Mouse (Mus musculus): ENCODE measurements around the gene Ttc37. TPM values are rescaled to one million over a fixed set of nuclear protein-coding genes. Genes with fewer than 3 reads are reported as not detected.
A peak's percentile ranks its signal among the peaks of the same experiment; 100 is the strongest.

Gene Ttc37
- polyA plus RNA-seq, 1 experiment from 2014 or later, result 16.0 TPM

DNA sequence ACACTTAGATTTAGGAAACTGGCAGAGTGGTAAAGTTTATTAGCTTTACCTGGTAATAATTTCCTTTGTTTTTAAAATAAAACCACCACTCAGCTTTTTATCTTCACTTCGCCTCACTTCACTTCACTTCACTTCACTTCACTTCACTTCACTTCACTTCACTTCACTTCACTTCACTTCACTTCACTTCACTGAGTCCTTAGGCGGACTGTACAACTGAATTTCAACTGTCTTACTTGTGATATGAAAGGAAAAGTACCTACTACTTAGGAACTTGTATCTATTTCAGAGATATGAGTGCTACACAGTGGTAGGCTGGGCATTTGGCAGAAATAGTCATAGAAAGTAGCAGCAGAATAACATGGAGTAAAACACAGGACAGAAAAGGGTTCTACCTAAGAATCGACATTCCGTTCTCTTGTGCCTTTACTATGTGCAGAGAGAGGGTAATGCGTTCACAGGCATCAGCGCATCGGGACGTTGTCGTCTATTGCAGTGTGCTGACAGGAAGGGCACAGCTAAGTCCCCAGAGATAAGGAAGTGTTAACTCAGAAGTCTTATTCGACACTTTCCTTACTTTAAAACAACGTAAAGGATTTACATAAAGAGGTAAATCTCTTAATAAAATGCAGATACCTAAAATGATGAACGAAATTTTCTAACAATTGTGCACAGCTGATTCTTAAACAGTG lies 42.7 kb downstream of the Ttc37 start:
- H3K4me1 ChIP-seq (ENCODE audit: control insufficient read depth, insufficient read depth, low read length), result no peaks in the 10 kb centered on the region
- H3K9ac ChIP-seq (ENCODE audit: low read length), result no peak overlapping the region
- H3K36me3 ChIP-seq (ENCODE audit: control insufficient read depth, insufficient read depth, low read length), result no peaks in the 10 kb centered on the region; the same call in 1 of the 2 replicates
- H3K4me3 ChIP-seq (replicated peaks; ENCODE audit: low read length), result no peak overlapping the region
- no peaks in the 10 kb centered on the region for H3K27me3 ChIP-seq (ENCODE audit: control insufficient read depth, insufficient read depth, low read length)
- 91% methylated on average over 12 of the region's 12 CpGs for WGBS
- no peaks in the 10 kb centered on the region for H3K9me3 ChIP-seq (replicated peaks; ENCODE audit: control insufficient read depth, low read length)
- H3K4me2 ChIP-seq (ENCODE audit: low read depth, low read length), result no peak overlapping the region
- no peak overlapping the region for H3K27ac ChIP-seq (ENCODE audit: low read length)
- ATAC-seq (ENCODE audit: insufficient read depth, low FRiP score), result no peak

DNA sequence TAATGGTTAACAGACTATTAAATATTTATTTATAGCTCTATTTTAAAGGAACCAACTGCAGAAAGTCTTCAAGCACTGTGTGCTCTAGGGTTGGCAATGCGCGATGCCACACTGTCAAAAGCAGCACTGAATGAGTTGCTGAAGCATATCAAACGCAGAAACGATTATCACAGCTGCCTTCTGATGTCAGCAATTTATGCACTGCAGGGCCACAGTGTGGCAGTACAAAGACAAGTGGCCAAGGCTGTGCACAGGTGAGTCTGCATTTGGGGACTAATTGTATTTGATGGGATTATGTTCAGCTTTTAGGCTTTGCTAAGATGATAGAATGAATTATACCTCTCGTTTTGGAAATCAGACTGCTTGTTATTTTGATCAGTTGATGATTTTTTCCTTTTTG lies 51.9 kb downstream of the Ttc37 start:
- no peak for ATAC-seq (ENCODE audit: insufficient read depth, low FRiP score)
- Histone ChIP-seq H3K9ac (ENCODE audit: low read length) (no peak overlapping the region), H3K4me3 (replicated peaks; ENCODE audit: low read length) (no peak overlapping the region), H3K27me3 (ENCODE audit: control insufficient read depth, insufficient read depth, low read length) (no peaks in the 10 kb centered on the region), H3K36me3 (ENCODE audit: control insufficient read depth, insufficient read depth, low read length) (0 out of 2 replicates have a peak, but pooled peaks cover 13% of the 10 kb centered on the region), H3K9me3 (replicated peaks; ENCODE audit: control insufficient read depth, low read length) (no peaks in the 10 kb centered on the region), H3K4me2 (ENCODE audit: low read depth, low read length) (no peak overlapping the region), H3K4me1 (ENCODE audit: control insufficient read depth, insufficient read depth, low read length) (no peaks in the 10 kb centered on the region), H3K27ac (ENCODE audit: low read length) (no peak overlapping the region)
- 84% methylated on average over 5 of the region's 5 CpGs for WGBS

DNA sequence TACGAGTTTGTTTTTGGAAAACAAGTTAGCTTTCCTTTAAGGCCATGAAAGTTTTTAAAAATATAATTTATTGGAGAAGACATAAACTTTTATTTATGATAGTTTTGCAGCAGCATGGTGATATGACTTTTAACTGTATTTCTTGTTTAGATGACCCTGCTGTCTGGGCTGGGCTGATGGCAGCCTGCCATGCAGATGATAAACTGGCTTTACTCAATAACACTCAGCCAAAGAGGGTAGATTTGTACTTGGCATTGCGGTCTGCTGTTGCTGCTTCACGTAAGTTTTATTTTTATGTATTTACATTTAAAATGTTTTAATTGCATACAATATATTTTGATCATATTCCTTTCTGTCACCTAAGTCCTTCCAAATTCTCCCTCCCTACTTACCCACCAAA lies 58.6 kb downstream of the Ttc37 start:
- H3K36me3 ChIP-seq (ENCODE audit: control insufficient read depth, insufficient read depth, low read length), result 0 out of 2 replicates have a peak, but pooled peaks cover 14% of the 10 kb centered on the region
- H3K9ac ChIP-seq (ENCODE audit: low read length), result no peak overlapping the region
- H3K9me3 ChIP-seq (replicated peaks; ENCODE audit: control insufficient read depth, low read length), result no peaks in the 10 kb centered on the region
- WGBS, result 72% methylated on average over 3 of the region's 3 CpGs
- no peak overlapping the region for H3K4me3 ChIP-seq (replicated peaks; ENCODE audit: low read length)
- no peaks in the 10 kb centered on the region for H3K27me3 ChIP-seq (ENCODE audit: control insufficient read depth, insufficient read depth, low read length)
- H3K4me1 ChIP-seq (ENCODE audit: control insufficient read depth, insufficient read depth, low read length), result no peaks in the 10 kb centered on the region
- no peak overlapping the region for H3K4me2 ChIP-seq (ENCODE audit: low read depth, low read length)
- ATAC-seq (ENCODE audit: insufficient read depth, low FRiP score), result no peak
- no peak overlapping the region for H3K27ac ChIP-seq (ENCODE audit: low read length)

DNA sequence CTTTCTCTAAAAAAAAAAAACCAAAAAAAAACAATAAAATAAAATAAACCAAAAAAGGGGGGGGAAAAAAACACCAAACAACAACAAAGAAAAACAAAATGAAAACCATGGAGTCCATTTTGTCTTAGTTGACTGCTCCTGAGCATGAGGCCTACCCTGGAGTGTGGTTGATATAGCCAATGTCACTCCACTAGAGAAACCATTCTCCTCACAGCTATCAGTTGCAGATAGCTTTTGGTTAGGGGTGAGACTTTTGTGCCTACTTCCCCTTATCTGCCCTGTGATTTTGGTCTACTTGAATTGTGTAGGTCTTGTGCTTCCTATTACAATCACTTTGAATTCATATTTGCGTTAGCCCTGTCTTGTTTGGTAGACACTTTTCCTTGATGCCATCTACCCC lies 59.0 kb downstream of the Ttc37 start:
- ATAC-seq (ENCODE audit: insufficient read depth, low FRiP score), result no peak
- Histone ChIP-seq H3K4me2 (ENCODE audit: low read depth, low read length) (no peak overlapping the region), H3K36me3 (ENCODE audit: control insufficient read depth, insufficient read depth, low read length) (0 out of 2 replicates have a peak, but pooled peaks cover 17% of the 10 kb centered on the region), H3K4me3 (replicated peaks; ENCODE audit: low read length) (no peak overlapping the region), H3K4me1 (ENCODE audit: control insufficient read depth, insufficient read depth, low read length) (no peaks in the 10 kb centered on the region), H3K27me3 (ENCODE audit: control insufficient read depth, insufficient read depth, low read length) (no peaks in the 10 kb centered on the region), H3K9me3 (replicated peaks; ENCODE audit: control insufficient read depth, low read length) (no peaks in the 10 kb centered on the region), H3K27ac (ENCODE audit: low read length) (no peak overlapping the region), H3K9ac (ENCODE audit: low read length) (no peak overlapping the region)
- 100% methylated on average over 1 of the region's 1 CpGs for whole genome bisulfite sequencing

DNA sequence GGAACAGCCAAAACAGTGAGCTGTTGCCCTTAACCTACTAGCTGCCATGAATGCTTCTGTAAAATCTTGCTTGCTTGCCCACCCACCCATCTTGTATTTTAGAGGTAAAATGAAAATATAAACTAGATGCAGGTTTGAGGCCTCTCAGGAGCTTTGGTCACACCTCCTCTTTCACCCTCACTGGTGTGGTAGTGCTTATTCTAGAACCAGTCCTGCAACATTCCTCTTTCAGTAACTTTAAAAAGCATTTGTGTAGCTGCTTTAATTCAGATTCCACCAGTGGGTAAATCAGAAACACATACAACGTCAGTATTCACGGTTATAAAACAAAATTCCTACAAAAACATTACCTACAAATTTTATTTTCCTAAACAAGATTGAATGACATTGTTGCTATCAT lies 62.1 kb downstream of the Ttc37 start:
- Histone ChIP-seq H3K36me3 (ENCODE audit: control insufficient read depth, insufficient read depth, low read length) (0 out of 2 replicates have a peak, but pooled peaks cover 24% of the 10 kb centered on the region), H3K4me3 (replicated peaks; ENCODE audit: low read length) (no peak overlapping the region), H3K9ac (ENCODE audit: low read length) (no peak overlapping the region), H3K4me2 (ENCODE audit: low read depth, low read length) (no peak overlapping the region), H3K4me1 (ENCODE audit: control insufficient read depth, insufficient read depth, low read length) (no peaks in the 10 kb centered on the region), H3K9me3 (replicated peaks; ENCODE audit: control insufficient read depth, low read length) (no peaks in the 10 kb centered on the region), H3K27me3 (ENCODE audit: control insufficient read depth, insufficient read depth, low read length) (no peaks in the 10 kb centered on the region), H3K27ac (ENCODE audit: low read length) (peak overlapping the region; percentile 73; the same call in 1 of the 2 replicates)
- 64% methylated on average over 2 of the region's 2 CpGs for WGBS
- ATAC-seq (ENCODE audit: insufficient read depth, low FRiP score), result no peak

DNA sequence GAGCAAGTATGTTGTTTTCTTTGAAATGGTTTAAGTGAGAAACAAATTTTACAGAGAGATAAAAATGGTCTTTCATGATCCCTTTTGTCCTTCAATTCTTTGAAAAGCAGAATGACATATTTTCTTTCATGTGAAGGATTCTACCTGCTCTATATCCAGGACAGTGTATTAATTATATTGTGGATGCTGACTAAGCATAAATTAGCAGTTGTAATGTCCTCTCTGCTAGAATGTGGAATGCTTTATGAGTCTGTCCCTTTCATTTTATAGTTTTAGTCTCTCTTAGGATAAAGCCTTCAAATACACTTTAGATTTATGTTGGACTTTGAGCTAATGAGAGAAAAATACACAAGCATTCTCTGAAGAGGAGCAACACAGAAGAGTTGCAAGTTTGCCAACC lies 75.8 kb downstream of the Ttc37 start:
- Histone ChIP-seq H3K9me3 (replicated peaks; ENCODE audit: control insufficient read depth, low read length) (peaks cover 10% of the 10 kb centered on the region; the same call in 1 of the 2 replicates), H3K4me2 (ENCODE audit: low read depth, low read length) (no peak overlapping the region), H3K27ac (ENCODE audit: low read length) (no peak overlapping the region), H3K36me3 (ENCODE audit: control insufficient read depth, insufficient read depth, low read length) (peaks cover 15% of the 10 kb centered on the region), H3K4me3 (replicated peaks; ENCODE audit: low read length) (no peak overlapping the region), H3K27me3 (ENCODE audit: control insufficient read depth, insufficient read depth, low read length) (no peaks in the 10 kb centered on the region), H3K4me1 (ENCODE audit: control insufficient read depth, insufficient read depth, low read length) (no peaks in the 10 kb centered on the region), H3K9ac (ENCODE audit: low read length) (no peak overlapping the region)
- no peak for ATAC-seq (ENCODE audit: insufficient read depth, low FRiP score)

DNA sequence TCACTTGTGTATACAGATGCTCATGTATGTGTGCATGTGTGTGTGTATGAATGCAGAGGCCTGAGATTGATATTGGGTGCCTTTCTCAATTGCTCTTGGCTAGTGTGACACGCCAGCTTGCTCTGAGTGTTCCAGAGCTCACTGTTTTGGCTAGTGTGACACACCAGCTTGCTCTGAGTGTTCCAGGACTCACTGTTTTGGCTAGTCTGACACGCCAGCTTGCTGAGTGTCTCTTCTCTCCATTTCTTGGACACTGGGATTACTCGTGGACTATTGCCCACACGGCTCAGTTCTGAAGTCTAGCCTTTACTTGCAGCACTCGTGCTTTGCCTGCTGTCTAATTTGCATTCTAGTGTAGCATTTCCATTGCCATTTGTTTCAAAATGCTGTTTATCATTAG lies 80.2 kb downstream of the Ttc37 start:
- H3K27ac ChIP-seq (ENCODE audit: low read length), result no peak overlapping the region
- H3K36me3 ChIP-seq (ENCODE audit: control insufficient read depth, insufficient read depth, low read length), result peaks cover 15% of the 10 kb centered on the region
- no peak overlapping the region for H3K4me3 ChIP-seq (replicated peaks; ENCODE audit: low read length)
- no peaks in the 10 kb centered on the region for H3K27me3 ChIP-seq (ENCODE audit: control insufficient read depth, insufficient read depth, low read length)
- H3K4me2 ChIP-seq (ENCODE audit: low read depth, low read length), result no peak overlapping the region
- H3K9ac ChIP-seq (ENCODE audit: low read length), result no peak overlapping the region
- WGBS, result 89% methylated on average over 5 of the region's 5 CpGs
- ATAC-seq (ENCODE audit: insufficient read depth, low FRiP score), result no peak
- peaks cover 10% of the 10 kb centered on the region; the same call in 1 of the 2 replicates for H3K9me3 ChIP-seq (replicated peaks; ENCODE audit: control insufficient read depth, low read length)
- H3K4me1 ChIP-seq (ENCODE audit: control insufficient read depth, insufficient read depth, low read length), result no peaks in the 10 kb centered on the region

DNA sequence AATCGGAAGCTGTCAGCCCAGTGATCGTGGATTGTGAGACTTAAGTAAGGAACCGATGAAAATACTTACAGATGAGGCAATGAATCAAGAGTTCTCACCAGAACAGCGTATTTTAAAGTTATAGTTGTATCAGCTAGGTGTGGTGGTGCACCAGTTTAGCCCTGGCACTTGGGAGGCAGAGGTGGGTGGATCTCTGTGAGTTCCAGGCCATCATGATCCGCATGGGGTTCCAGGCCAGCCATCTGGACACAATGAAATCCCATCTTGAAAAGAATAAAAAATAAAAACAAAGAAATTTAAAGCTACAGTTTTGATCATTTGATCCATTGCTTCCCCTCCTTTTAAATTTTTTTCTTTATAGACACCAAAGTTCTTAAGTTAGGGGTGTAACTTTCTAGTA lies 89.1 kb downstream of the Ttc37 start:
- Histone ChIP-seq H3K4me2 (ENCODE audit: low read depth, low read length) (no peak overlapping the region), H3K36me3 (ENCODE audit: control insufficient read depth, insufficient read depth, low read length) (peaks cover 25% of the 10 kb centered on the region), H3K9ac (ENCODE audit: low read length) (no peak overlapping the region), H3K9me3 (replicated peaks; ENCODE audit: control insufficient read depth, low read length) (peaks cover 5% of the 10 kb centered on the region; the same call in 1 of the 2 replicates), H3K4me1 (ENCODE audit: control insufficient read depth, insufficient read depth, low read length) (0 out of 2 replicates have a peak, but pooled peaks cover 2% of the 10 kb centered on the region), H3K4me3 (replicated peaks; ENCODE audit: low read length) (no peak overlapping the region), H3K27ac (ENCODE audit: low read length) (no peak overlapping the region), H3K27me3 (ENCODE audit: control insufficient read depth, insufficient read depth, low read length) (no peaks in the 10 kb centered on the region)
- 93% methylated on average over 5 of the region's 5 CpGs for WGBS
- ATAC-seq (ENCODE audit: insufficient read depth, low FRiP score), result no peak

DNA sequence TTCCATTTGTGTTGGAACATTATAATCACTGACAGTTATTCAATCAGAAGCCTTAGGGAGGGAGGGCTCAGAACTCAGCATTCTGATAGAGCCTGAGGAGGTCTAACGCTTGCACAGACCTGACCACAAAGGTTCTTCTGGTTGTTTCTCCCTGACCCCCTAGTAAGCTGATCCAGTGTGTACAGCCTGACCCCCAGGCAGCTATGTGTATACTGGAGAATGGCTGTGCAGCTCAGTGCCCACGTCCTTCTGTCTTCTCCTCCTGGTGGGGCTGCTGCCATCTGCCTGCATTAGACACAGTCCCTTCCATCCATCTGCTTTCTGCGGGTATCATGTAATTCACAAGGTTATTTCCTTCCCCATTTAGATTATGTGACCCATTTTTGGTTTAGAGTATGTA lies 90.7 kb downstream of the Ttc37 start:
- ATAC-seq (ENCODE audit: insufficient read depth, low FRiP score), result no peak
- peaks cover 5% of the 10 kb centered on the region; the same call in 1 of the 2 replicates for H3K9me3 ChIP-seq (replicated peaks; ENCODE audit: control insufficient read depth, low read length)
- no peak overlapping the region for H3K9ac ChIP-seq (ENCODE audit: low read length)
- peaks cover 28% of the 10 kb centered on the region for H3K36me3 ChIP-seq (ENCODE audit: control insufficient read depth, insufficient read depth, low read length)
- H3K27me3 ChIP-seq (ENCODE audit: control insufficient read depth, insufficient read depth, low read length), result no peaks in the 10 kb centered on the region
- H3K27ac ChIP-seq (ENCODE audit: low read length), result no peak overlapping the region
- H3K4me2 ChIP-seq (ENCODE audit: low read depth, low read length), result no peak overlapping the region
- no peak overlapping the region for H3K4me3 ChIP-seq (replicated peaks; ENCODE audit: low read length)
- WGBS, result 69% methylated on average over 3 of the region's 3 CpGs
- H3K4me1 ChIP-seq (ENCODE audit: control insufficient read depth, insufficient read depth, low read length), result 0 out of 2 replicates have a peak, but pooled peaks cover 2% of the 10 kb centered on the region

Data from stomach, embryonic 16.5 days (tissue).